7 mouse cellular contexts compared by ENCODE assay signal in genomic region chr2:127788440-127789116, GRCm38 (mm10). TPM values are rescaled to one million over a fixed set of nuclear protein-coding genes. Genes with fewer than 3 reads are reported as not detected.
DNase-seq lines count a peak whose midpoint lies in the region; ATAC-seq lines count a peak whose summit lies in the region.

Gene Nphp1 (minus strand): TSS chr2:127788897.

- no peaks in the 10 kb centered on the region for H3K9me3 ChIP-seq in intestine, embryonic 15.5 days
- H3K9me3 ChIP-seq in midbrain, embryonic 10.5 days (replicated peaks), result no peaks in the 10 kb centered on the region

- H3K27me3 ChIP-seq in intestine, embryonic 15.5 days (replicated peaks), result no peaks in the 10 kb centered on the region
- no peaks in the 10 kb centered on the region for H3K27me3 ChIP-seq in midbrain, embryonic 10.5 days (ENCODE audit: low read depth, poor library complexity, severe bottlenecking)

- H3K27ac ChIP-seq in intestine, embryonic 15.5 days, result 0 out of 2 replicates have a peak within 1 kb of the TSS, but pooled peaks have one; percentile 54
- peak within 1 kb of the TSS; percentile 93 for H3K27ac ChIP-seq in midbrain, embryonic 10.5 days (replicated peaks)

- intact Hi-C loops in gastrocnemius, postnatal 36 days (cut with DNase I), result no loop called here
- intact Hi-C loops in left cerebral cortex, postnatal 25 days (cut with DNase I), result no loop called here

- 0 out of 2 replicates have a peak, but pooled peaks cover 7% of the 10 kb centered on the region for H3K4me1 ChIP-seq in intestine, embryonic 15.5 days (replicated peaks)
- peaks cover 38% of the 10 kb centered on the region for H3K4me1 ChIP-seq in midbrain, embryonic 10.5 days

- H3K4me2 ChIP-seq in intestine, embryonic 15.5 days (replicated peaks), result peak within 1 kb of the TSS; percentile 77

- no peaks in the 10 kb centered on the region for H3K36me3 ChIP-seq in intestine, embryonic 15.5 days
- H3K36me3 ChIP-seq in midbrain, embryonic 10.5 days, result no peaks in the 10 kb centered on the region

- under 1% methylated on average over 40 of the region's 40 CpGs for WGBS in intestine, embryonic 15.5 days
- WGBS in midbrain, embryonic 10.5 days, result under 1% methylated on average over 40 of the region's 40 CpGs

- H3K4me3 ChIP-seq in intestine, embryonic 15.5 days (replicated peaks), result peak within 1 kb of the TSS; percentile 69
- H3K4me3 ChIP-seq in midbrain, embryonic 10.5 days, result peak within 1 kb of the TSS; percentile 75

- H3K9ac ChIP-seq in intestine, embryonic 15.5 days, result peak within 1 kb of the TSS; percentile 71

- peak; percentile 82 to 87 for DNase-seq in adrenal gland, adult 18-20 months (ENCODE audit: low spot score in 2 of 2)
- peak; percentile 94 for DNase-seq in embryo, embryonic 11 days
- DNase-seq in gastrocnemius, postnatal 36 days, result peak; percentile 66 to 78
- DNase-seq in left cerebral cortex, postnatal 25 days (ENCODE audit: low spot score in 2 of 2), result peak; percentile 88 to 89
- peak; percentile 87 for DNase-seq in midbrain, embryonic 10.5 days (ENCODE audit: low spot score)
- peak; percentile 85 for DNase-seq in right cerebral cortex, postnatal 4 days

- peak; percentile 86 for ATAC-seq in intestine, embryonic 15.5 days

RNA-seq across cellular contexts. Expression of gene Nphp1, which starts in this region (rescaled TPM):
- total RNA-seq in adrenal gland, adult 18-20 months (2021), result 10 to 100 TPM; 18.3 to 19.4 TPM
- total RNA-seq in gastrocnemius, postnatal 36 days (2021), result 10 to 100 TPM; 19.0 to 23.6 TPM
- 17.1 and 19.0 TPM in 2 replicates for polyA plus RNA-seq in intestine, embryonic 15.5 days (2015; fragmentation: Nextera tagmentation; extraction: Ambion mirVana)
- total RNA-seq in left cerebral cortex, postnatal 25 days (2021), result 10 to 100 TPM; 18.8 to 19.3 TPM
- 42.2 and 45.1 TPM in 2 replicates for polyA plus RNA-seq in midbrain, embryonic 10.5 days (2016; fragmentation: Nextera tagmentation; extraction: Ambion mirVana)

Comparison
In these comparisons a context has a peak if more than half of its experiments do, and no peak if none do; other contexts are left out.
1. Peak in every context shown above with its lines: DNase-seq, ATAC-seq, H3K4me3 ChIP-seq and H3K27ac ChIP-seq.